Mouse (Mus musculus): ENCODE data around the gene Snapc5. TPM values are rescaled to one million over a fixed set of nuclear protein-coding genes. Genes with fewer than 3 reads are reported as not detected.
A peak's percentile ranks its signal among the peaks of the same experiment; 100 is the strongest.
"Not testable (repeated sequence)": the region's sequence is repeated elsewhere in the genome, so short reads cannot be mapped to it uniquely, and the experiment has no call there.

Snapc5 gene
- 14.9 and 17.4 TPM in 2 replicates for polyA plus RNA-seq (2016; fragmentation: Nextera tagmentation; extraction: Ambion mirVana)

DNA sequence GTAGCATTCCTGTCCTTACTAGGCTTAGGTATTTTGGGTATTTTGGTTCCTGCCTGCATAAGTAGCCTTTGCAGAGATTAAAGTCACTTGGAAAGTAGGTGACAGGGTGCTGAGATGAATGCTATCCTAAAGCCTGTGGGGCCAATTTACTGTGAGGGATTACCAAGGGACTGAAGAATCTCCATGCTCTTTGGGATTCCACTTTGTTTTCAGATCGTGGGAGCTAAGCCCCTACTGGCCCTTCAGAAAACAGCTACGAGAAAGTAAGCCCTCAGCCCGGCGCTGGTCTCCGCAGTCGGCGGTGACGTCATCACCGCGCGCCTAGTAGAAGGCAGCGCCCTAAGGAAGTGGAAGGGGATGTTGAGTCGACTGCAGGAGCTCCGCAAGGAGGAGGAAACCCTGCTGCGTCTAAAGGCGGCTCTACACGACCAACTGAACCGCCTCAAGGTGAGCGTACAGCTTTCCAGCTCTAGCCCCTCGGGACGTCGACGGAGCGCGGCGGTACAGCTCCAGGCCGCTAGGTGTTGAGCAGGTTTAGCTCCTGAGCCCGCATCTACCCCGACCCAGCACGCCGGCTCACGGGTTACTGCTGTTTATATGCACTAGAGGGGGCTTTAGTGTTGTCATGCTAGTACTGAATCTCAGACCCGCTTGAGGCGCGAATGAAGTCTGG lies at the start of gene Snapc5:
TSS of gene Snapc5 (plus strand) at position 301 of the 673 bp plus-strand sequence.
- peak; percentile 88 for ATAC-seq
- under 1% methylated on average over 35 of the region's 35 CpGs for WGBS (ENCODE audit: insufficient replicate concordance)
- Histone ChIP-seq H3K4me3 (peak within 1 kb of the TSS; percentile 84), H3K27me3 (replicated peaks) (no peaks in the 10 kb centered on the region), H3K36me3 (peaks cover 80% of the 10 kb centered on the region), H3K9me3 (replicated peaks) (no peaks in the 10 kb centered on the region), H3K4me2 (peak within 1 kb of the TSS; percentile 77), H3K4me1 (peaks cover 41% of the 10 kb centered on the region), H3K9ac (peak within 1 kb of the TSS; percentile 83), H3K27ac (peak within 1 kb of the TSS; percentile 82)

DNA sequence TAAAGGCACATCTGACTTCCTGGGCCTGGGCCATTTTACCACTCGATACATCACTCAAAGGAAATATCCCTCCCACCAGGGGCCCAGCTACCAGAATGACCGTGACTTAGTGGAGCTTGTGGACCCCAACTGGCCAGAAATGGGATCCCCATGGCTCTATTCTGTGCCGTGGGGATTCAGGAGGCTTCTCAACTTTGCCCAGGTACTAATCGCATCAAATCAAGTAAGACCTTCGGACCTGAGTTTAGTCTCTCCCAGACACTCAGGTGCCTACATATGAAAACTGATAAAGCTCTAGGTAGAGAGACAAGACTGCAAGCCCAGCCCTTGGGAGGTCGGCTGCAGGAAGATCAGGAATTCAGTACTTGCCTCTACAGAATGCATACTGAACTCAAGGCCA lies 47.5 kb upstream of the Snapc5 start:
- Histone ChIP-seq H3K9ac (no peak overlapping the region), H3K4me1 (no peaks in the 10 kb centered on the region), H3K4me2 (no peak overlapping the region), H3K36me3 (peaks cover 11% of the 10 kb centered on the region), H3K4me3 (no peak overlapping the region), H3K27me3 (replicated peaks) (no peaks in the 10 kb centered on the region), H3K27ac (no peak overlapping the region), H3K9me3 (replicated peaks) (no peaks in the 10 kb centered on the region)
- ATAC-seq: no peak
- 72% methylated on average over 6 of the region's 6 CpGs for WGBS (ENCODE audit: insufficient replicate concordance)

DNA sequence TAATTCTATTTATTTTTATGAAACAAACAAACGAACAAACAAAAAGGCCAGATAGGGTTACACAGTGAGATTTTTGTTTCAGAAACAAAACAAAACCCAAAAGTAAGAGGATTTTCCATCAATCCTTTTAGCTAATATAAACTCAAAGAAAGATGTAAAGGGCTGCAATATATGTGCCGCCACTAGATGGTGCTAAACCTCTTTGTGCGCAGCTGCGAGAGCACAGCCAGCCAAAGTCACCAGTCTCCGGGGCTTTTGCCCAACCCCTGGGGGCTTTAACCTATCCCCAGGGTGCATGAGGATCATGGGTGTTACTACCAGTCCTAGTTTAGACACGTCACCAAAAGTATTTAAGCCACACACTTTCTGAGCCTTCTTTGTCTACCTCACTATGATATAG lies 40.2 kb upstream of the Snapc5 start:
- H3K27ac ChIP-seq; H3K9me3 ChIP-seq (replicated peaks); H3K27me3 ChIP-seq (replicated peaks); H3K9ac ChIP-seq; H3K4me1 ChIP-seq; ATAC-seq; H3K4me3 ChIP-seq; H3K4me2 ChIP-seq: not testable (repeated sequence)
- H3K36me3 ChIP-seq: peaks cover 80% of the 10 kb centered on the region
- WGBS (ENCODE audit: insufficient replicate concordance): 12% methylated on average over 6 of the region's 6 CpGs

DNA sequence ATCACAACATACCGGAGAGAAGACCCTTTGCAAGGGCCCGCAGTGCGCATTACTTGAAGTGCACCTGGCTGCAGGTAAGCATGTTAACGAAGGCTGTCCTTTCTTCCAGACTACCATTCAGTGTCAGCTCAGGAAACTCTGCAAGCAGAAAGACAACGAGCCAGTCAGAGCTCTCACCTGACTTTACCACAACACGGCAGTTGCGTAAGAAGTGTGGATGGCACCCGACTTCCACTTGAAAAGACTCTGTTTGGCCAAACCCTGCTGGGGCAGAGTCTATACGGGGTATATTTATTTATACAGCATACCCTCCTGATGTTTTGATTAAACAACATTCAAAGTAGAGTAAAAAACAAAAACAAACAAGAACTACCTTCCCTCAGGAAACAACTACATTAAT lies 39.2 kb upstream of the Snapc5 start:
- H3K27me3 ChIP-seq (replicated peaks): no peaks in the 10 kb centered on the region
- H3K27ac ChIP-seq: no peak overlapping the region
- H3K9me3 ChIP-seq (replicated peaks): no peaks in the 10 kb centered on the region
- no peaks in the 10 kb centered on the region for H3K4me1 ChIP-seq
- peaks cover 89% of the 10 kb centered on the region for H3K36me3 ChIP-seq
- no peak overlapping the region for H3K4me3 ChIP-seq
- H3K4me2 ChIP-seq: no peak overlapping the region
- WGBS (ENCODE audit: insufficient replicate concordance): 72% methylated on average over 9 of the region's 9 CpGs
- H3K9ac ChIP-seq: no peak overlapping the region
- ATAC-seq: no peak

DNA sequence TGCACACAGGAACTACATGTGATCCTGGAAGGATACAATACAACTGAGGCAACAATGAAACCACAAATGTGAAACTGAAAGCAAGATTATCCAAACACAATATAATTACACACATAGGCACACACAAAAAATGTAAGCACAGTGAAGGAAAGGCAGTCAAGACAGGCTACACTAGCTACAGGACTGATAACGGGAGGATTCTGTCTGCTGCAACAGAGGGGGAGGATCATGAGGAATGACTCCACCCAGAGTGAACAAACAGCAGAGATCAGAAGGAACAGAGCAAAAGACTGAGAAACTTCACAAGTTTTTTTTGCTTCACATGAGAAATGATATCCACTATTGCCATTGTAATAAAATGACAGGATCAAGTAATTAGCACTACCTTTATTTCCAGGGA lies 22.4 kb upstream of the Snapc5 start:
- Histone ChIP-seq H3K27me3 (replicated peaks) (no peaks in the 10 kb centered on the region), H3K4me1 (peaks cover 12% of the 10 kb centered on the region), H3K9me3 (replicated peaks) (no peaks in the 10 kb centered on the region), H3K9ac (no peak overlapping the region), H3K4me2 (no peak overlapping the region), H3K36me3 (peaks cover 98% of the 10 kb centered on the region), H3K4me3 (no peak overlapping the region), H3K27ac (no peak overlapping the region)
- WGBS (ENCODE audit: insufficient replicate concordance): 31% methylated on average over 1 of the region's 1 CpGs
- ATAC-seq: peak; percentile 54; the same call in 1 of the 2 replicates

DNA sequence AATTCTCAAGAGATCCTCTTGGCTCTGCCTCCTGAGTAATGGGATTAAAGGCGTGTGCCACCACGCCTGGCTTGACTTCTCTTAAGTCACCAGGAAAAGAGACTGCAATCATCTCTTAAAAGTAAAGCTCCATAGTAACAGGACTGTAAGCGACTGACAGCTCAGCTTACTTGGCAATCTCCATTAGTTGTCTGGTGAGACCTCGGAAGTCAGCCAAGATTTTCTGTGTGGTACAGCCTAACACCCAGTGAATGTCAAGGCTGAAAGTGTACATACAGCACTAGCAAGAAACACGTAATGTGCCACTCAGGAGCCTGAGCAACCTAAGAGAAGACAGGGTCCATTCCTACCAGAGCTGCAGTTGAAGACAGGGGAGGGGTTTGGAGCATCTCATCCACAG lies 18.6 kb upstream of the Snapc5 start:
- Histone ChIP-seq H3K27me3 (replicated peaks) (no peaks in the 10 kb centered on the region), H3K9me3 (replicated peaks) (no peaks in the 10 kb centered on the region), H3K9ac (no peak overlapping the region), H3K4me3 (no peak overlapping the region), H3K36me3 (peaks cover 95% of the 10 kb centered on the region), H3K4me2 (no peak overlapping the region), H3K4me1 (peaks cover 12% of the 10 kb centered on the region), H3K27ac (no peak overlapping the region)
- WGBS (ENCODE audit: insufficient replicate concordance): 82% methylated on average over 5 of the region's 5 CpGs
- no peak for ATAC-seq

DNA sequence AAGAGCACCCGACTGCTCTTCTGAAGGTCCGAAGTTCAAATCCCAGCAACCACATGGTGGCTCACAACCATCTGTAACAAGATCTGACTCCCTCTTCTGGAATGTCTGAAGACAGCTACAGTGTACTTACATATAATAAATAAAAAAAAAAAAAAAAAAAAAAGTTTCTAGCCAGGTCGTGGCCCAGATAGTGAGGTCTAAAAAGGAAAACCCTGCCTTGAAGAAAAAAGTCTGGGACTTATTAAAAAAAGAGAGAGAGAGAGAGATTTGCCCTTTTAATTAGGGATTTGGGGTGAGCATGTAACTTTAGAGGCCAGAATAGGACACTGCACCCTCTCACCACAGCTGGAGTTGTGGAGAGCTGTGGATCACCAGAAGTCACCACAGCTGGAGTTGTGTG lies 9.1 kb upstream of the Snapc5 start:
- not testable (repeated sequence) for H3K9ac ChIP-seq; H3K4me3 ChIP-seq; H3K4me2 ChIP-seq; ATAC-seq; H3K9me3 ChIP-seq (replicated peaks); H3K27me3 ChIP-seq (replicated peaks); H3K27ac ChIP-seq
- 77% methylated on average over 3 of the region's 3 CpGs for WGBS (ENCODE audit: insufficient replicate concordance)
- H3K4me1 ChIP-seq: peaks cover 24% of the 10 kb centered on the region
- H3K36me3 ChIP-seq: peaks cover 56% of the 10 kb centered on the region

DNA sequence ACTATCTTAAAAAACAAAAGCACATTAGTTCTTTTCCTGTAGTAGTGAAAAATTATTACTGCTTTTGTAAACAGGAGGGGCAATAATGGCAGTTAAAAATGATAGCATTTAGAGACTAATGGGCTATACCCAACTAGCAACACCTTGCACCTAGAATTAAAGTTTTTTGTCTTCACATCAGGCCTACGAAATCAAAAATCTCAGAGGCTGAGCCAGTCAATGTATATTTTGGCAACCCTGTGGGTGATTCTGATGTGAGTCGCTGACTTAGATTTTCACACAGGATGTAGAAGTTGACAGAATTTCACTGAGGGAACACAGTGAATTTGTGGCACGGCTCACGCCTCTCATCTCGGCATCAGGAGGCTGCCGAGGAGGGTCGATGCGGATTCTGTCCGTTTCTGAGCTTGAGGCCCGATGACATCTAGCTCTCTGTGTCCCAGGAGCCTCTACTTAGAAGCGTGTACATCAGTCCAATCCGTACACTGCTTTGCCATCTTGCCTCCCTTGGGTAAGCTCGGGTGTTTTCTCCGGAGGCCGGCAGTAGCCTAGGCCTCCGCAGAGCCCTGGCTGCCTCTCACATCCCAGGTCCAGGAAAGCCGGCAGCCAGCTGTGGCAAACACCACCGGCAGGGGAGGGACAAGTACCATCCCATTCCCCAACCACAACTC lies 6.8 kb upstream of the Snapc5 start:
- Histone ChIP-seq H3K9me3 (replicated peaks) (no peaks in the 10 kb centered on the region), H3K27ac (peak overlapping the region; percentile 87), H3K4me1 (peaks cover 43% of the 10 kb centered on the region), H3K4me3 (peak overlapping the region; percentile 92), H3K9ac (peak overlapping the region; percentile 94), H3K27me3 (replicated peaks) (no peaks in the 10 kb centered on the region), H3K4me2 (peak overlapping the region; percentile 73), H3K36me3 (peaks cover 57% of the 10 kb centered on the region)
- WGBS (ENCODE audit: insufficient replicate concordance): 3% methylated on average over 18 of the region's 18 CpGs
- ATAC-seq: peak; percentile 58

DNA sequence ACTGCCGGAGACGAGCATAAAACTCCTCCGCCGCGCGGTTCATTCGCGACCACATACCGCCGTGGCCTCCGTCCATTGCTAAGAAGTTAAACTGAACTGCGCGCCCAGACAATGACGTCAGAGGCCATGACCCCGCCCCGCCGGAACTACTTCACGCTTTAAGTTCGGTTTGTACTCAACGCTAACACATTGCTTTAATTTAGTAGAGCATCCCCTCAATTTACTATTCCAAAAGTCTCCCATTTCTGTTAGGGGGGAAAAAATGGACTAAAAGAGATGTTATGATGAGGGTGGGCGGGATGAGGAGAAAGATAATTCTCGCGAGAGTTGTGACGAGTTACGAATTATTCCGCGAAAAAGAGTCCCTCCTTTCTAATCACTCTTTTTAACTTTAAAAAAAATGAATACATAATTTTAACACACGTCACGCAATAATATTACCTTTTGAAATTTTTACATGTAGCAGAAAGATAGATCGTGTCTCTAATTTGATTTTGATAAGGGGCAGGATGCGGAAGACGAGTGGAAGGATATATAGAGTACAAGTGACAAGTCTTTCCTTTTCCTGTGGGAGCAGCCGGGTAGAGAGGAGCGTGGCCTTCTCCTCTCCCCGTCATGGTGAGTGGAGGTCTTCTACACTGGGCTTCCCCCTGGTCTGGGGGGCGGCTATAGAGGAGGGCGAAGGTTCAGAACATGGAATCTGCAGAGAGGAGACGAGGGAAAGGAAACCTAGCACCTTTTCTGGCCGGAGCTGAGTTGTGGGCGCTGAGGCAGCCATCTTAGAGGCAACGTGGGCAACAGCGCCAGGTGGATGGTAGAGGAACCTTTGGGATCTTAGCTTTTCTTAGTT lies 6.0 kb upstream of the Snapc5 start, which contains the start of the genes Zwilch and Rpl4:
TSS of gene Zwilch (minus strand) at position 289 of the 850 bp plus-strand sequence.
TSS of gene Rpl4 (plus strand) at position 560 of the 850 bp plus-strand sequence.
- Histone ChIP-seq H3K36me3 (peaks cover 57% of the 10 kb centered on the region), H3K27me3 (replicated peaks) (no peaks in the 10 kb centered on the region), H3K27ac (peak within 1 kb of the TSS; percentile 87), H3K9me3 (replicated peaks) (no peaks in the 10 kb centered on the region), H3K4me1 (peaks cover 45% of the 10 kb centered on the region), H3K9ac (peak within 1 kb of the TSS; percentile 94), H3K4me2 (peak within 1 kb of the TSS; percentile 73), H3K4me3 (peak within 1 kb of the TSS; percentile 92)
- ATAC-seq: peak; percentile 73
- under 1% methylated on average over 41 of the region's 42 CpGs for WGBS (ENCODE audit: insufficient replicate concordance)

DNA sequence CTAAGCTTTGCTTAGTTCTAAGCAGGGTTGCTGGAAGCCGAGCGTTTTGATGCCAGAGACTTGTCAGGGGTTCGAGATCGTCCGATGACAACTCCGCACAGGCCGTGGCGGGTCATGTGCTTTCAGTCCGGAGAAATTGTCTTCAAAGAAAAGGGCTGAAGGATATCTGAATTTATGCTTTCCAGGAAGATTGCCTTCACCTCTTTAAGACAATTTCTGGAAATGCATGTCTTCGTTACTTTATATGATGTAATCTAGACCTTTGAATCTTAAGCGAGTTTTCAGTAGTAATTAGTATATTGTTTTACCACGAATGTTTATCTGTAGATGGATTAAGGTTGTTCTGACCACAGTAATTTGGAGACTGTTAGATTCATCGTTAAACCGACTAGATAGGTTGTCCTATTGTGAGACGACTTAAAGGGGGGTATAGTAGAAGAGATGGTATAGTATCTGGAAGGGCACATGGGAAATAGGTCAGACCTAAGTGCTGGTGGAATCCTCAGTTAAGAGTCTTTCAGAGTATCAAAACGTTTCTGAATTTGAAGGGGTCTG lies 5.3 kb upstream of the Snapc5 start:
- Histone ChIP-seq H3K27me3 (replicated peaks) (no peaks in the 10 kb centered on the region), H3K9ac (peak overlapping the region; percentile 94), H3K27ac (peak overlapping the region; percentile 87), H3K4me1 (peaks cover 48% of the 10 kb centered on the region), H3K9me3 (replicated peaks) (no peaks in the 10 kb centered on the region), H3K36me3 (peaks cover 57% of the 10 kb centered on the region), H3K4me2 (peak overlapping the region; percentile 73), H3K4me3 (peak overlapping the region; percentile 92)
- ATAC-seq: peak; percentile 14; the same call in 1 of the 2 replicates
- under 1% methylated on average over 16 of the region's 16 CpGs for WGBS (ENCODE audit: insufficient replicate concordance)

DNA sequence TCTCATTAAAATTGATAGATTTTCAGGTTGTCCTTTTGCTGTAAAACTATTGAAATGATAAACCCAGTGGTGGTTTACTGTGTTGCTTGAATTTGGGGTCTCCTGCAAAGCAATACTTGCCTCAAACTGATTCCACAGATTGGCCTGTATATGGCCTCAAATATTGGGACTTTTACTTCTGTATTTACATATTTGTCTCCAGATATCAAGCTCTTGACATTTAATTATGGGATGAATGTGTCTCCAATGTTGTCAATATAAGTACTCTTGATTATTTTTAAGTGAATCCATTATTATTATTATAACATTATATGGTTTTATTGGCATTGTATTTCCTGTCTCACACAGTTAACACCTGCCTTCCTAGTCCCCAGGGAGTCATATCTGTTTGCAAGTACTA lies 4.7 kb upstream of the Snapc5 start:
- Histone ChIP-seq H3K4me2 (peak overlapping the region; percentile 73), H3K27ac (peak overlapping the region; percentile 87), H3K9ac (peak overlapping the region; percentile 94), H3K9me3 (replicated peaks) (no peaks in the 10 kb centered on the region), H3K4me3 (peak overlapping the region; percentile 92), H3K36me3 (peaks cover 54% of the 10 kb centered on the region), H3K4me1 (peaks cover 50% of the 10 kb centered on the region), H3K27me3 (replicated peaks) (no peaks in the 10 kb centered on the region)
- no peak for ATAC-seq
